ENCODE assay signal across 8 mouse cellular contexts in the genomic region with DNA sequence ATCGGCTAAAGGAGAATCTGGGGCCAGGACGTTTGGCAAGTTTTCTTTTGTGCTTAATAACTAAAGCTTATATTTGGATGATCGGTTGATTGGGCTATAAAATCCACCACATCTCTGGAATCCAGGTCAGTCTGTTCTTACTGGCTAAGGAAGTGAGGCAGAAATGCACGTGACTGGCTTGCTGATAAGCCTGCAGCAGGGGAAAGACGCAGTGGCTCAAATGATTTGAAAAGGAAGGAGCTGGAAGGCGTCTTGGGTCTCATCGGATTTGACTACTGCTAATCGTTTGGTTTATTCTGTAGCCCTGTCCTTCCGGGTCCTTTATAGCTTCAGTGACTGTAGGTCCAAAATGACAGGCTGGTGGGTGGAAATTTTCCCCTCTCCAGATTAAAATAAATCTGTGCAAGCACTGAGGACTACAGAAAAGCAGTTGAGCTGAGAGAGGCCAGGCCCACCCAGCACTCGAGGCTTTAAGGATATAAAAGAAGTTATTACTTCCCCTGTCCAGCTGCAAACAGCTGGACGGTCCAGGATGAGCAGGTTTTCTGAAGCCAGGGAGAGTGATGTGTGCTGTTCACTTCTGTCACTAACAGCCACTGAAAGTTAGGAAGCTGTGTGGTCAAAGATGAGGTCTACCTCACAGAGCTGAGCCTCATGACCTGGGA. TPM values are rescaled to one million over a fixed set of nuclear protein-coding genes. Genes with fewer than 3 reads are reported as not detected.
DNase-seq lines count a peak whose midpoint lies in the region; ATAC-seq and TF ChIP-seq lines count a peak whose summit lies in the region.

No protein-coding gene starts in this region.

- WGBS in cerebellum, adult 2 months, result 41% methylated on average over 11 of the region's 11 CpGs
- WGBS in midbrain, embryonic 11.5 days, result 62% methylated on average over 11 of the region's 11 CpGs
- WGBS in midbrain, embryonic 10.5 days, result 73% methylated on average over 11 of the region's 11 CpGs
- WGBS in midbrain, embryonic 12.5 days, result 56% methylated on average over 11 of the region's 11 CpGs
- 29% methylated on average over 11 of the region's 11 CpGs for WGBS in stomach, embryonic 16.5 days

- no peaks in the 10 kb centered on the region for H3K4me1 ChIP-seq in cerebellum, adult 2 months (ENCODE audit: control insufficient read depth, insufficient read depth, low read length)
- peaks cover 3% of the 10 kb centered on the region for H3K4me1 ChIP-seq in midbrain, embryonic 11.5 days (ENCODE audit: control insufficient read depth, insufficient read depth, low read length)
- peaks cover 24% of the 10 kb centered on the region for H3K4me1 ChIP-seq in midbrain, embryonic 10.5 days
- H3K4me1 ChIP-seq in midbrain, embryonic 12.5 days, result peaks cover 18% of the 10 kb centered on the region; the same call in 1 of the 2 replicates
- peaks cover 10% of the 10 kb centered on the region; the same call in 1 of the 2 replicates for H3K4me1 ChIP-seq in stomach, embryonic 16.5 days (ENCODE audit: control insufficient read depth, insufficient read depth, low read length)

- no peaks in the 10 kb centered on the region for H3K36me3 ChIP-seq in midbrain, embryonic 11.5 days (ENCODE audit: control insufficient read depth, insufficient read depth, low read length)
- H3K36me3 ChIP-seq in midbrain, embryonic 10.5 days, result no peaks in the 10 kb centered on the region
- H3K36me3 ChIP-seq in midbrain, embryonic 12.5 days, result no peaks in the 10 kb centered on the region
- no peaks in the 10 kb centered on the region for H3K36me3 ChIP-seq in stomach, embryonic 16.5 days (ENCODE audit: control insufficient read depth, insufficient read depth, low read length)

- no peaks in the 10 kb centered on the region for H3K9me3 ChIP-seq in midbrain, embryonic 11.5 days (ENCODE audit: control insufficient read depth, low read length)
- no peaks in the 10 kb centered on the region for H3K9me3 ChIP-seq in midbrain, embryonic 10.5 days (replicated peaks)
- no peaks in the 10 kb centered on the region for H3K9me3 ChIP-seq in midbrain, embryonic 12.5 days
- H3K9me3 ChIP-seq in stomach, embryonic 16.5 days (replicated peaks; ENCODE audit: control insufficient read depth, low read length), result no peaks in the 10 kb centered on the region

- no peak overlapping the region for H3K4me2 ChIP-seq in midbrain, embryonic 11.5 days
- no peak overlapping the region for H3K4me2 ChIP-seq in midbrain, embryonic 12.5 days (replicated peaks)
- H3K4me2 ChIP-seq in stomach, embryonic 16.5 days (ENCODE audit: low read depth, low read length), result no peak overlapping the region

- ATAC-seq in cerebellum, adult (ENCODE audit: insufficient number of reproducible peaks, low FRiP score, low TSS enrichment), result no peak
- ATAC-seq in midbrain, embryonic 11.5 days (ENCODE audit: low FRiP score), result peak; percentile 40; the same call in 1 of the 2 replicates
- ATAC-seq in midbrain, embryonic 12.5 days (ENCODE audit: low FRiP score, low read depth), result 0 out of 2 replicates have a peak, but pooled peaks have one; percentile 30
- peak; percentile 39; the same call in 1 of the 2 replicates for ATAC-seq in stomach, embryonic 16.5 days (ENCODE audit: insufficient read depth, low FRiP score)
- ATAC-seq in erythroid progenitor cell, adult 5-6 weeks (replicated peaks; ENCODE audit: low FRiP score, poor library complexity, severe bottlenecking), result no peak

- H3K4me3 ChIP-seq in cerebellum, adult 2 months (replicated peaks; ENCODE audit: insufficient read depth, low read depth, low read length), result no peak overlapping the region
- no peak overlapping the region for H3K4me3 ChIP-seq in midbrain, embryonic 11.5 days (ENCODE audit: low read depth, low read length)
- no peak overlapping the region for H3K4me3 ChIP-seq in midbrain, embryonic 10.5 days
- no peak overlapping the region for H3K4me3 ChIP-seq in midbrain, embryonic 12.5 days
- H3K4me3 ChIP-seq in stomach, embryonic 16.5 days (replicated peaks; ENCODE audit: low read length), result no peak overlapping the region

- no peak overlapping the region for H3K9ac ChIP-seq in midbrain, embryonic 11.5 days (ENCODE audit: low read length)
- H3K9ac ChIP-seq in midbrain, embryonic 12.5 days (replicated peaks), result no peak overlapping the region
- no peak overlapping the region for H3K9ac ChIP-seq in stomach, embryonic 16.5 days (ENCODE audit: low read length)

- TF ChIP-seq CTCF in cerebellum, adult 2 months (IDR thresholded peaks at IDR 0.05; ENCODE audit: borderline replicate concordance, insufficient read depth, low read depth, low read length), result no peak

- peak; percentile 21 to 34 for DNase-seq in cerebellum, adult 2 months
- DNase-seq in midbrain, embryonic 11.5 days (ENCODE audit: low spot score, missing footprints), result peak; percentile 78
- DNase-seq in midbrain, embryonic 10.5 days (ENCODE audit: low spot score), result no peak
- no peak for DNase-seq in embryo, embryonic 9.5 days (ENCODE audit: extremely low spot score)

- TF ChIP-seq POLR2A in cerebellum, adult 2 months (IDR thresholded peaks at IDR 0.05; ENCODE audit: borderline replicate concordance, insufficient read depth, low read length), result no peak

- no peak overlapping the region for H3K27ac ChIP-seq in cerebellum, adult 2 months (ENCODE audit: insufficient read depth, low read length)
- H3K27ac ChIP-seq in midbrain, embryonic 11.5 days (ENCODE audit: low read depth, low read length), result no peak overlapping the region
- no peak overlapping the region; the same call in 1 of the 2 replicates for H3K27ac ChIP-seq in midbrain, embryonic 10.5 days (replicated peaks)
- H3K27ac ChIP-seq in midbrain, embryonic 12.5 days (replicated peaks), result peak overlapping the region; percentile 65
- H3K27ac ChIP-seq in stomach, embryonic 16.5 days (ENCODE audit: low read length), result 0 out of 2 replicates have a peak overlapping the region, but pooled peaks have one; percentile 13

- no peaks in the 10 kb centered on the region for H3K27me3 ChIP-seq in cerebellum, adult 2 months (ENCODE audit: control insufficient read depth, insufficient read depth, low read length)
- no peaks in the 10 kb centered on the region for H3K27me3 ChIP-seq in midbrain, embryonic 11.5 days (ENCODE audit: control insufficient read depth, insufficient read depth, low read length)
- no peaks in the 10 kb centered on the region for H3K27me3 ChIP-seq in midbrain, embryonic 10.5 days (ENCODE audit: low read depth, poor library complexity, severe bottlenecking)
- H3K27me3 ChIP-seq in midbrain, embryonic 12.5 days, result no peaks in the 10 kb centered on the region
- no peaks in the 10 kb centered on the region for H3K27me3 ChIP-seq in stomach, embryonic 16.5 days (ENCODE audit: control insufficient read depth, insufficient read depth, low read length)

RNA-seq across cellular contexts. Expression of a gene that starts 57.7 kb away (rescaled TPM):
- 0.51 and 0.54 TPM in 2 replicates for polyA plus RNA-seq in cerebellum, adult 2 months (2012; rRNA removed)
- polyA plus RNA-seq in midbrain, embryonic 11.5 days (2014; fragmentation: Nextera tagmentation; extraction: Ambion mirVana), result 3.4 and 4.2 TPM in 2 replicates
- 2.0 and 3.2 TPM in 2 replicates for polyA plus RNA-seq in midbrain, embryonic 10.5 days (2016; fragmentation: Nextera tagmentation; extraction: Ambion mirVana)
- polyA plus RNA-seq in midbrain, embryonic 12.5 days (2016; fragmentation: Nextera tagmentation; extraction: Ambion mirVana), result 6.8 and 7.7 TPM in 2 replicates
- 0.05 and 0.31 TPM in 2 replicates for polyA plus RNA-seq in stomach, embryonic 16.5 days (2015; fragmentation: Nextera tagmentation; extraction: Ambion mirVana)
- not detected in 2 replicates for total RNA-seq in erythroid progenitor cell, adult 5-6 weeks (2015; ENCODE audit: low replicate concordance)
- not detected in 2 replicates for total RNA-seq in erythroid progenitor cell, adult 5-6 weeks (2017; ENCODE audit: low replicate concordance)

Comparison
In these comparisons a context has a peak if more than half of its experiments do, and no peak if none do; other contexts are left out.
1. DNase-seq: peak in cerebellum, adult 2 months (2 of 2) and midbrain, embryonic 11.5 days (single experiment); none in midbrain, embryonic 10.5 days (single experiment) and embryo, embryonic 9.5 days (single experiment).
2. H3K27ac ChIP-seq: peak in midbrain, embryonic 12.5 days (single experiment) and stomach, embryonic 16.5 days (single experiment); none in cerebellum, adult 2 months (single experiment), midbrain, embryonic 11.5 days (single experiment) and midbrain, embryonic 10.5 days (single experiment).
3. ATAC-seq: peak in midbrain, embryonic 11.5 days (single experiment), midbrain, embryonic 12.5 days (single experiment) and stomach, embryonic 16.5 days (single experiment); none in cerebellum, adult (single experiment) and erythroid progenitor cell, adult 5-6 weeks (single experiment).